Mouse (Mus musculus) midbrain, embryonic 16.5 days (tissue): Measurements from ENCODE around the gene Capn12. TPM values are rescaled to one million over a fixed set of nuclear protein-coding genes. Genes with fewer than 3 reads are reported as not detected.

Source experiments
- ATAC-seq: fragments of 200-750 bp; cut with Nextera tagmentation; 2 replicates; pipeline ENCODE4 v1.8.0; 2017; ENCODE audit warnings: moderate TSS enrichment
- H3K27ac ChIP-seq: fragments of 300-500 bp; sonication (generic); 2 replicates; pipeline ENCODE4 v1.5.1; 2014; ENCODE audit warnings: mild to moderate bottlenecking, low read length, mixed read lengths
- H3K27me3 ChIP-seq: fragments of 300-500 bp; sonication (generic); 2 replicates; pipeline ENCODE4 v1.6.1; 2014; ENCODE audit warnings: low read depth, low read length, mixed read lengths; ENCODE audit not compliant: control insufficient read depth, insufficient read depth
- H3K36me3 ChIP-seq: fragments of 300-500 bp; sonication (generic); 2 replicates; pipeline ENCODE4 v1.6.1; 2014; ENCODE audit warnings: mild to moderate bottlenecking, low read length, moderate library complexity, mixed read lengths; ENCODE audit not compliant: control insufficient read depth, insufficient read depth
- H3K4me1 ChIP-seq: fragments of 300-500 bp; sonication (generic); 2 replicates; pipeline ENCODE4 v1.6.1; 2014; ENCODE audit warnings: mild to moderate bottlenecking, low read length, mixed read lengths; ENCODE audit not compliant: control insufficient read depth, insufficient read depth
- H3K4me2 ChIP-seq: fragments of 300-500 bp; sonication (generic); 2 replicates; pipeline ENCODE4 v1.6.1; 2014; ENCODE audit warnings: mild to moderate bottlenecking, low read length, mixed read lengths
- H3K4me3 ChIP-seq: fragments of 300-500 bp; sonication (generic); 2 replicates; pipeline ENCODE4 v1.5.1; 2014; ENCODE audit warnings: low read depth, mild to moderate bottlenecking, low read length, moderate library complexity, mixed read lengths
- H3K9ac ChIP-seq: fragments of 300-500 bp; sonication (generic); 2 replicates; pipeline ENCODE4 v1.6.1; 2014; ENCODE audit warnings: low read depth, low read length, mixed read lengths
- H3K9me3 ChIP-seq: fragments of 300-500 bp; sonication (generic); replicated peaks from 2 replicates; pipeline ENCODE4 v1.6.1; 2014; ENCODE audit warnings: mild to moderate bottlenecking, low read length, mixed read lengths; ENCODE audit not compliant: control insufficient read depth, poor library complexity, severe bottlenecking
- WGBS: fragments of 180-500 bp; shearing (Covaris S2); extraction: QIAGEN DNeasy Blood & Tissue Kit; methylation state at CpG from one replicate; pipeline ENCODE4 v1.1.7; 2014; 5-methylcytosine and 5-hydroxymethylcytosine counted together
- polyA plus RNA-seq: library from polyadenylated mRNA; unstranded; fragments of >200 nt; fragmentation: Nextera tagmentation; extraction: Ambion mirVana; gene quantifications from 2 replicates; pipeline ENCODE4 v1.2.1, GENCODE M21; 2015

The Capn12 gene
- polyA plus RNA-seq, result 0.40 and 0.57 TPM in 2 replicates

DNA sequence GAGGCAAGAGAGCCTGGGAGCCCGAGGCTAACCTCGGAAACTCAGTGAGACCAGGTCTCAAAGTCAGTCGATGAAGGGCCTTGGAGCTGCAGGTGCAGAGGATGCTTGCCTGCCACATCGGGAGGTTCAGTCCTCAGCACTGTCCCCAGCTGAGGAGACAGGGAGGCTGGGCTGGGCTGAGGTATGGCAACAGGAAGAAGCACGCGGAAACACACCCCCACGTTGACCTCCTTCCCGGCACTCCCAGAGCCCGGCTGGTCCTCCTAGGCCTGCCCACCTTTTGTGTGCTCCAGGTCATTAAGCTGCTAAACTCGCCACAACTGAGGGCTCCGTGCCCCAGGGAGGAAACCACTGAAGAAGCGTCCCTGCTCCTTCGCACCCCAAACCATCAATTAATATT, at the start of gene Capn12:
Gene Capn12 (plus strand): TSS at position 224 of the 400 bp plus-strand sequence.
- Histone ChIP-seq H3K9ac (no peak within 1 kb of the TSS), H3K4me1 (no peaks in the 10 kb centered on the region), H3K27ac (no peak within 1 kb of the TSS), H3K4me3 (no peak within 1 kb of the TSS), H3K9me3 (no peaks in the 10 kb centered on the region), H3K27me3 (no peaks in the 10 kb centered on the region), H3K4me2 (no peak within 1 kb of the TSS), H3K36me3 (no peaks in the 10 kb centered on the region)
- ATAC-seq, result no peak
- WGBS, result 50% methylated on average over 13 of the region's 13 CpGs

DNA sequence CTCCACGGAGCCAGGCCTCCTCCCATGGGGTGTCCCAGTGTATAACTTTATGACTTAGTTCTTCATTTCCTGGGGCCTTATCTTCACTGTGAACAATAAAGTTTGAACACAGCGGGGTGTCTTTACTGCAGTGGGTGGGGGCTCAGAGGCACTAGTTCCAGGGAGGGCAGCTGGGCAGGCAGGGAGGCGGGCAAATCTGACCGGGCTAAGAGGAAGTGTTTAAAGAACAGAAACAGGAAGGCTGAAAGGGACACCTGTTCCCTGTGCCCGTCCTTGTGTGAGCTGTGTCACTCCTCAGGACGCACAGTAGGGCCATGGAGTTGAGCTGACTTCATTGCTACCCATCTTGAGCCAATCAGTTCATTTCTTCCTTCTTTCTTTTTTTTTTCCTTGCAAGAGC, 49.1 kb upstream of the Capn12 start:
- 80% methylated on average over 6 of the region's 6 CpGs for WGBS
- H3K27me3 ChIP-seq, result no peaks in the 10 kb centered on the region
- H3K36me3 ChIP-seq, result peaks cover 10% of the 10 kb centered on the region; the same call in 1 of the 2 replicates
- no peak for ATAC-seq
- no peak overlapping the region for H3K4me3 ChIP-seq
- H3K4me1 ChIP-seq, result no peaks in the 10 kb centered on the region
- H3K4me2 ChIP-seq, result no peak overlapping the region
- H3K9ac ChIP-seq, result no peak overlapping the region
- no peaks in the 10 kb centered on the region for H3K9me3 ChIP-seq
- H3K27ac ChIP-seq, result no peak overlapping the region

DNA sequence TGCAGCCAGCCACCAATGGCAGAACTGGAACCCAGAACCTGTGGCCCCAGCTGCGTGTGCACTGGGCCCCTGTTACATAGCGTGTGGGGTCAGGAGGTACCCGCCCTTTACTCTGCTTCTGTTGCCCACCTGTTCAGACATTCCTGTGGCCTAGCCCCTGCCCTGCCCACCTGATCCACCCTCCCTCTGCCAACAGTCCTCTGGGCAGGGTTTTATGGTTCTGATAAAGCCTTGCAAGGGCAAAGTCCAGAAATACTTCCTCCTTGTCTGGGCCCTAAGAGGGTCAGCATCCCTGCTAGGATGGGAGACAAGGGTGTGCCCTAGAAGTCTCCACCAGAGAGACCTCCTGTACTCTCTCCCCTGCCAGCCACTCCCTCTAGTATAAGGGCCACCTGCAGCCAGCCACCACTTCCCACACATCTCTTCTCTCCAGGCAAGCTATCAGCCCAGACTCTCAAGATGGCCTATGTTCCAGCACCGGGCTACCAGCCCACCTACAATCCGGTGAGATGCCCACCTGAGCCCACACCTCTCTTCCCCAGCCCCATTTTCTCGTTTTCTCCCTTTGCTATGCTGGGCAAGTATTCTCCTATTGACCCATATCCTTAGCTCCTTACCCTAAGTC, 47.4 kb upstream of the Capn12 start, which contains the start of gene Lgals4:
Gene Lgals4 (plus strand): TSS at position 132 of the 625 bp plus-strand sequence.
- Histone ChIP-seq H3K36me3 (peaks cover 10% of the 10 kb centered on the region; the same call in 1 of the 2 replicates), H3K4me2 (no peak within 1 kb of the TSS), H3K27ac (no peak within 1 kb of the TSS), H3K4me1 (no peaks in the 10 kb centered on the region), H3K27me3 (no peaks in the 10 kb centered on the region), H3K4me3 (no peak within 1 kb of the TSS), H3K9me3 (no peaks in the 10 kb centered on the region), H3K9ac (no peak within 1 kb of the TSS)
- no peak for ATAC-seq
- WGBS, result 92% methylated on average over 6 of the region's 6 CpGs

DNA sequence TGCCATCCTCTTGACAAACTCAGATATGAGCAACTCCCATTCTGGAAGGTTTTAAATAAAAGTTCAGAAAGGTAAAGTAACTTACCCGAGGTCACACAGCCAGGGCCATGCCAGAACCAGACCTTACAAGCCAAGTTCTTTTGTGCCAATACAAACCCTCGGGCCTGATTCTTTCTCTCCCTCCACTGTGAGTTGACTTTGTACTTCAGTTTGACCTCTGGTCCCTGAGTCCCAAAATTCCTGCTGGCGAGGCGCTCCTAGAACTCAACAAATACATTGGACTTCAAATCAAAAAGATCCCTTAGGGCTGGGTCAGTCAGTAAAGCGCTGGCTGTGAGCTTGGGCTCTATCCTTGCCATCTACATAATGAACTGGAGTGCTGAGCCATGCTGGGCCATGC, 44.3 kb upstream of the Capn12 start:
- no peaks in the 10 kb centered on the region for H3K27me3 ChIP-seq
- 81% methylated on average over 5 of the region's 5 CpGs for WGBS
- ATAC-seq, result no peak

DNA sequence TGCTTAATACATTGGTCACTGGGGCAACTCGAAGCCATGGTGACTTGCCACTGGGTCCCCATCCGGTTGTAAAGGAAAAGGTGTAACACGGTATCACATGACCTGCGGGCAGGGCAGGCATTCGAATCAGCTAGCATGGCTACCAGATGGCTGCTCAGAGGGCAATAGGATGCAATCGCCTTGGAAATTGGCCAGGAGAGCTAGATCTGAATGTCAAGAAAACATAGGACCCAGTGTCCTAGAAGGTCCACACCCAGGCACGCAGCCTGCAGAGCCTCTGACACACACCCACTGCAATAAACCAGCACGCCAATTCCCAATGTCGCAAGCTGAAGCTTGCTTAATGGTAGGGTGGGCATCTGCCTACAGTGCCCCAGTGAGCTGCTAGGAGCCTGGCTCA, 42.9 kb upstream of the Capn12 start:
- no peak for ATAC-seq
- 85% methylated on average over 9 of the region's 9 CpGs for WGBS
- H3K27ac ChIP-seq, result no peak overlapping the region
- 0 out of 2 replicates have a peak, but pooled peaks cover 2% of the 10 kb centered on the region for H3K9me3 ChIP-seq
- no peak overlapping the region for H3K4me3 ChIP-seq
- H3K4me2 ChIP-seq, result no peak overlapping the region
- H3K9ac ChIP-seq, result no peak overlapping the region
- no peaks in the 10 kb centered on the region for H3K4me1 ChIP-seq
- H3K27me3 ChIP-seq, result no peaks in the 10 kb centered on the region
- H3K36me3 ChIP-seq, result no peaks in the 10 kb centered on the region

More for the DNA sequence above, 44.3 kb upstream of the Capn12 start:
- H3K4me1 ChIP-seq, result no peaks in the 10 kb centered on the region
- H3K4me2 ChIP-seq, result no peak overlapping the region
- H3K9me3 ChIP-seq, result no peaks in the 10 kb centered on the region
- H3K9ac ChIP-seq, result no peak overlapping the region
- no peaks in the 10 kb centered on the region for H3K36me3 ChIP-seq
- H3K27ac ChIP-seq, result no peak overlapping the region
- no peak overlapping the region for H3K4me3 ChIP-seq

DNA sequence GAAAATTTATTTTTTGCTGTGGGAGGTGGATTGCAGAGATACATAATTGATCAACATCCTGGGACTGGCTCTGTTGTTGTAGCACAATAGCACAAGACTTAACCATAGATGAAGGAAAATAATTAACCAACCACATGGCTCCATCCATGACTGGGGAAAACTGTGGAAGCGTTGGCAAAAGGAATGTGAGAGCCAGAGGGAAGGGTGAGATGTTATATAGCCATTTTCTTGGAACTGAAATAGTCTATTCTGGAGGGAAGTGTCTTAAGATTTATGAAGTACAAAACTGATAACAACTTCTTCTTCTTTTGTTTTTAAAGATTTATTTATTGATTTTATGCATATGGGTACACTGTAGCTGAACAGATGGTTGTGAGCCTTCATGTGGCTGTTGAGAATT, 33.9 kb upstream of the Capn12 start:
- Histone ChIP-seq H3K4me3 (no peak overlapping the region), H3K4me2 (no peak overlapping the region), H3K27ac (no peak overlapping the region), H3K4me1 (no peaks in the 10 kb centered on the region), H3K9ac (no peak overlapping the region), H3K9me3 (0 out of 2 replicates have a peak, but pooled peaks cover 2% of the 10 kb centered on the region), H3K36me3 (no peaks in the 10 kb centered on the region), H3K27me3 (no peaks in the 10 kb centered on the region)
- 81% methylated on average over 1 of the region's 1 CpGs for WGBS
- ATAC-seq, result no peak

DNA sequence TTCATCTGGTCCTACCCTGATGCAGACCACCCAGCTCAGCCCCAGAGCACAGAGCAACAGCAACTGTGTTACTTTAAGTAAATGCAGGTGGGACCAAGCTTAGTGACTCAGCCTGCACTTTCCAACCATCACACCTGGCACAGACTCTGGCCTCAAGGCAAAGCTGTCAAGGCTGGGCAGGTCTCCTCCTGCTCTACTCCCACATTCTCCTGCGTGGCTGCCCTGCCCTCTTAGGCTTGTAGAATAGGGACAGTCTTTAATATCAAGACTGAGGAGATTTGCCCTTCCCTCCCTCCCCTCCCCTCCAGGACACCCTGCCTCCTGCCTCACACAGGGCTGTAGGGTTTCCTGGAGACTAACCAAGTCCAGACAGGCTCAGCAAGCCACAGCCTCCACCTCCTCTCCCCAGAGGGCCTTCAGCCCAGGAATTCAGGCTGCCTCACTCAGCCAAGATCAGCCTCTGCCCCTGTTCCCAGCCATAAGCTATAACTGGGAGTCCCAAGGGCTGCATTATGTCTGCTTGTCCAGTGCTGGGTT, 31.5 kb upstream of the Capn12 start:
- no peak overlapping the region for H3K4me3 ChIP-seq
- H3K27ac ChIP-seq, result no peak overlapping the region
- 45% methylated on average over 1 of the region's 1 CpGs for WGBS
- no peak for ATAC-seq
- no peaks in the 10 kb centered on the region for H3K4me1 ChIP-seq
- no peaks in the 10 kb centered on the region for H3K9me3 ChIP-seq
- H3K36me3 ChIP-seq, result no peaks in the 10 kb centered on the region
- no peak overlapping the region for H3K9ac ChIP-seq
- no peaks in the 10 kb centered on the region for H3K27me3 ChIP-seq
- no peak overlapping the region for H3K4me2 ChIP-seq

DNA sequence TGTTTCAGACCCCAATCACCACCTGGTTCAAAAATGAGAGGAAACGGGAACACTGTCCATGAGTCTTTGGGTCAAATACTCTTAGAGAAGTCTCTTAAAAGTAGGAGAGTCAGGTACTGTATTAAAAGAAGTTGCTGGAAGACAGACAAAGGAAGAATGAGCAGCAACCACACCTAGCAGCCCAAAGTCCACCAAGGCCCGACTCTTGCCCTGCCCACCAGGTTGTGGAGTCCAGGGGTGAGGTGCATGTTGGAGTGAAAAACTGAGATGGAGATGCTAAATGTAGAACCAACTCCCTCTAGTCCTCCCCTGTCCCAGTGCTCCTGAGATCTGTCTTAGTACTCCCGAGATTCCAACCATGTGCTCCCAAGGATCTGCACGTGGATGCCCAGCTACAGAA, 30.6 kb upstream of the Capn12 start:
- ATAC-seq, result no peak
- no peaks in the 10 kb centered on the region for H3K27me3 ChIP-seq
- 79% methylated on average over 4 of the region's 4 CpGs for WGBS

DNA sequence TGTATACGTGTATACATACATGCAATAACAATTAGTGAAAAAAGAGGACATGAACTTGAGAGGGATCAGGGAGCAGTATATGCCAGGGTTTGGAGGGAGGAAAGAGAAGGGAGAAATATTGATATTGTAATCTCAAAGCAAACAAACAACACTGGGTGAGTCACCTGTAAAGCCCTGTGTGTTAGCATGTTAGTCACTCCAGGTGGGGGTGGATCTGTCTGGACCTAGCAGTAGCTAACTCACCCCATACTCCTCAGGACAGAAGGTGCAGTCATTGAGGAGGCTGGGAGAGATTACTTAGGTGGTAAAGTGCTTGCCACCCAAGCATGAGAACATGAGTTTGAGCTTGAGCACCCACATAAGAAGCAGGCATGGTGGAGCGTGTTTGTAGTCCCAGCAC, 21.3 kb upstream of the Capn12 start:
- no peak overlapping the region for H3K4me3 ChIP-seq
- ATAC-seq, result no peak
- H3K4me1 ChIP-seq, result no peaks in the 10 kb centered on the region; the same call in 1 of the 2 replicates
- H3K36me3 ChIP-seq, result no peaks in the 10 kb centered on the region
- H3K27ac ChIP-seq, result no peak overlapping the region
- no peak overlapping the region for H3K9ac ChIP-seq
- 91% methylated on average over 2 of the region's 2 CpGs for WGBS
- no peaks in the 10 kb centered on the region for H3K27me3 ChIP-seq
- H3K9me3 ChIP-seq, result no peaks in the 10 kb centered on the region
- H3K4me2 ChIP-seq, result no peak overlapping the region

More for the DNA sequence above, 30.6 kb upstream of the Capn12 start:
- Histone ChIP-seq H3K9me3 (no peaks in the 10 kb centered on the region), H3K9ac (no peak overlapping the region), H3K36me3 (no peaks in the 10 kb centered on the region), H3K27ac (no peak overlapping the region), H3K4me3 (no peak overlapping the region), H3K4me1 (no peaks in the 10 kb centered on the region), H3K4me2 (no peak overlapping the region)
